Mouse (Mus musculus): ENCODE measurements around the gene Syt1. TPM values are rescaled to one million over a fixed set of nuclear protein-coding genes. Genes with fewer than 3 reads are reported as not detected.

Syt1 gene
- polyA plus RNA-seq, 1 experiment = 0.27 TPM

- Histone ChIP-seq H3K4me1 (ENCODE audit: control insufficient read depth, insufficient read depth, low read length) (no peaks in the 10 kb centered on the region), H3K36me3 (ENCODE audit: control insufficient read depth, insufficient read depth, low read length) (no peaks in the 10 kb centered on the region), H3K4me3 (ENCODE audit: control insufficient read depth, low read depth, low read length) (no peak overlapping the region), H3K27ac (ENCODE audit: control insufficient read depth, insufficient read depth, low read depth, low read length) (no peak overlapping the region), H3K27me3 (ENCODE audit: control insufficient read depth, insufficient read depth, low read length) (no peaks in the 10 kb centered on the region)
- TF ChIP-seq CTCF (IDR thresholded peaks at IDR 0.05; ENCODE audit: control insufficient read depth, insufficient read depth, insufficient replicate concordance, low read depth, low read length) = no peak
- no peak for TF ChIP-seq POLR2A (IDR thresholded peaks at IDR 0.05; ENCODE audit: control insufficient read depth, low read depth, low read length)
Measured at GRCm38 (mm10) chr10:108868136-108868535, 142.6 kb downstream of the Syt1 start.

DNA sequence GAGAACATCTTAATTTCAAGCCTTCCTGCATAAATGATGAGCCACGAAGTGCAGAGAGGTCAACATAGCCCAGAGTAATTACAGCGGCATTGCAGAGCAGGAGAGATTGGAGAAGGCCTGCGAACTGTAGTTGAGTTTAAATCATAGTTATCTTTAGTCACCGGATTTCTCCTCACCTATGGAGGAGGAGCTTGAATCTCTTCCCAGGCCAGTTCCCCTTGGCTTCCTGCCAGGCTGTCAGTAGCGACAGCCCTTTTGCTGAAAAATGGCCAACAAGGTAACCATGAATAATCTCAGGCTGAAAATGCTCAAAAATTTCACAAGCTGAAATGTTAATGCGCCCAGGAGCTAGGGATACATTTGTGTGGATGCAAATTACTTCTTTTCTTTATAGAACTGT is 143.6 kb downstream of the Syt1 start:
- Histone ChIP-seq H3K4me3 (ENCODE audit: control insufficient read depth, low read depth, low read length) (no peak overlapping the region), H3K27me3 (ENCODE audit: control insufficient read depth, insufficient read depth, low read length) (no peaks in the 10 kb centered on the region), H3K4me1 (ENCODE audit: control insufficient read depth, insufficient read depth, low read length) (no peaks in the 10 kb centered on the region), H3K27ac (ENCODE audit: control insufficient read depth, insufficient read depth, low read depth, low read length) (no peak overlapping the region), H3K36me3 (ENCODE audit: control insufficient read depth, insufficient read depth, low read length) (no peaks in the 10 kb centered on the region)
- TF ChIP-seq POLR2A (IDR thresholded peaks at IDR 0.05; ENCODE audit: control insufficient read depth, low read depth, low read length) (no peak), CTCF (IDR thresholded peaks at IDR 0.05; ENCODE audit: control insufficient read depth, insufficient read depth, insufficient replicate concordance, low read depth, low read length) (no peak)

- no peaks in the 10 kb centered on the region for H3K27me3 ChIP-seq (ENCODE audit: control insufficient read depth, insufficient read depth, low read length)
- TF ChIP-seq POLR2A (IDR thresholded peaks at IDR 0.05; ENCODE audit: control insufficient read depth, low read depth, low read length) = no peak
- TF ChIP-seq CTCF (IDR thresholded peaks at IDR 0.05; ENCODE audit: control insufficient read depth, insufficient read depth, insufficient replicate concordance, low read depth, low read length) = no peak
Measured at GRCm38 (mm10) chr10:108865586-108865985, 145.2 kb downstream of the Syt1 start.

DNA sequence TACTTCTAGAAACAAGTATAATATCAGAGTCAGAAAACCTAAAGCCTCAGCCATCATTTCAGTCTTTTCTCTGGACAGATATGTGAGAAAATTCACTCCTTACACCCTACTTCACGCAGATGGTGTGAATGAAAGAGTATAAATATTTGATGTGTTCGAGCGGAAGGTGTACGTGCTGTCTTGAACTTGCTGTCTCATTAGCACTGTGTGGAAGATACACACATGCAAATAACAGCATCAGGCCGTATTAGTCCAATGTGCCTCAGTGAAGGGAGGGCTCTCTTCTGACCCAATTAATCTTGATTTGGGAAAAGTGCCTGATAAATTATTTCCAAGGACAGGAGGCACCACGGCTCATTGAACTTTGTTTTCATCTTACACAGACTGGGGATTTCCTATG is 154.8 kb downstream of the Syt1 start:
- no peak overlapping the region for H3K27ac ChIP-seq (ENCODE audit: control insufficient read depth, insufficient read depth, low read depth, low read length)
- H3K27me3 ChIP-seq (ENCODE audit: control insufficient read depth, insufficient read depth, low read length) = no peaks in the 10 kb centered on the region
- TF ChIP-seq POLR2A (IDR thresholded peaks at IDR 0.05; ENCODE audit: control insufficient read depth, low read depth, low read length) = no peak
- TF ChIP-seq CTCF (IDR thresholded peaks at IDR 0.05; ENCODE audit: control insufficient read depth, insufficient read depth, insufficient replicate concordance, low read depth, low read length) = no peak
- H3K4me1 ChIP-seq (ENCODE audit: control insufficient read depth, insufficient read depth, low read length) = no peaks in the 10 kb centered on the region
- H3K4me3 ChIP-seq (ENCODE audit: control insufficient read depth, low read depth, low read length) = no peak overlapping the region
- H3K36me3 ChIP-seq (ENCODE audit: control insufficient read depth, insufficient read depth, low read length) = no peaks in the 10 kb centered on the region

More at GRCm38 (mm10) chr10:108865586-108865985, 145.2 kb downstream of the Syt1 start:
- Histone ChIP-seq H3K27ac (ENCODE audit: control insufficient read depth, insufficient read depth, low read depth, low read length) (no peak overlapping the region), H3K4me1 (ENCODE audit: control insufficient read depth, insufficient read depth, low read length) (no peaks in the 10 kb centered on the region), H3K4me3 (ENCODE audit: control insufficient read depth, low read depth, low read length) (no peak overlapping the region), H3K36me3 (ENCODE audit: control insufficient read depth, insufficient read depth, low read length) (no peaks in the 10 kb centered on the region)

- Histone ChIP-seq H3K27ac (ENCODE audit: control insufficient read depth, insufficient read depth, low read depth, low read length) (no peak overlapping the region), H3K36me3 (ENCODE audit: control insufficient read depth, insufficient read depth, low read length) (no peaks in the 10 kb centered on the region), H3K4me3 (ENCODE audit: control insufficient read depth, low read depth, low read length) (no peak overlapping the region), H3K27me3 (ENCODE audit: control insufficient read depth, insufficient read depth, low read length) (no peaks in the 10 kb centered on the region), H3K4me1 (ENCODE audit: control insufficient read depth, insufficient read depth, low read length) (no peaks in the 10 kb centered on the region)
- TF ChIP-seq CTCF (IDR thresholded peaks at IDR 0.05; ENCODE audit: control insufficient read depth, insufficient read depth, insufficient replicate concordance, low read depth, low read length) (no peak), POLR2A (IDR thresholded peaks at IDR 0.05; ENCODE audit: control insufficient read depth, low read depth, low read length) (no peak)
Measured at GRCm38 (mm10) chr10:108852757-108853156, 158.0 kb downstream of the Syt1 start.

- TF ChIP-seq POLR2A (IDR thresholded peaks at IDR 0.05; ENCODE audit: control insufficient read depth, low read depth, low read length) (no peak), CTCF (IDR thresholded peaks at IDR 0.05; ENCODE audit: control insufficient read depth, insufficient read depth, insufficient replicate concordance, low read depth, low read length) (no peak)
- no peak overlapping the region for H3K27ac ChIP-seq (ENCODE audit: control insufficient read depth, insufficient read depth, low read depth, low read length)
- H3K27me3 ChIP-seq (ENCODE audit: control insufficient read depth, insufficient read depth, low read length) = no peaks in the 10 kb centered on the region
Measured at GRCm38 (mm10) chr10:108837434-108837833, 173.3 kb downstream of the Syt1 start.

GRCm38 (mm10) chr10:108832248-108832647 is 178.5 kb downstream of the Syt1 start:
- no peak overlapping the region for H3K27ac ChIP-seq (ENCODE audit: control insufficient read depth, insufficient read depth, low read depth, low read length)
- no peak overlapping the region for H3K4me3 ChIP-seq (ENCODE audit: control insufficient read depth, low read depth, low read length)
- TF ChIP-seq POLR2A (IDR thresholded peaks at IDR 0.05; ENCODE audit: control insufficient read depth, low read depth, low read length) = no peak
- no peaks in the 10 kb centered on the region for H3K27me3 ChIP-seq (ENCODE audit: control insufficient read depth, insufficient read depth, low read length)
- no peaks in the 10 kb centered on the region for H3K36me3 ChIP-seq (ENCODE audit: control insufficient read depth, insufficient read depth, low read length)
- no peaks in the 10 kb centered on the region for H3K4me1 ChIP-seq (ENCODE audit: control insufficient read depth, insufficient read depth, low read length)

More at GRCm38 (mm10) chr10:108837434-108837833, 173.3 kb downstream of the Syt1 start:
- Histone ChIP-seq H3K4me3 (ENCODE audit: control insufficient read depth, low read depth, low read length) (no peak overlapping the region), H3K4me1 (ENCODE audit: control insufficient read depth, insufficient read depth, low read length) (no peaks in the 10 kb centered on the region), H3K36me3 (ENCODE audit: control insufficient read depth, insufficient read depth, low read length) (no peaks in the 10 kb centered on the region)

GRCm38 (mm10) chr10:108831801-108832200 is 179.0 kb downstream of the Syt1 start:
- Histone ChIP-seq H3K27me3 (ENCODE audit: control insufficient read depth, insufficient read depth, low read length) (no peaks in the 10 kb centered on the region), H3K36me3 (ENCODE audit: control insufficient read depth, insufficient read depth, low read length) (no peaks in the 10 kb centered on the region), H3K4me3 (ENCODE audit: control insufficient read depth, low read depth, low read length) (no peak overlapping the region), H3K27ac (ENCODE audit: control insufficient read depth, insufficient read depth, low read depth, low read length) (no peak overlapping the region), H3K4me1 (ENCODE audit: control insufficient read depth, insufficient read depth, low read length) (no peaks in the 10 kb centered on the region)
- TF ChIP-seq CTCF (IDR thresholded peaks at IDR 0.05; ENCODE audit: control insufficient read depth, insufficient read depth, insufficient replicate concordance, low read depth, low read length) (no peak), POLR2A (IDR thresholded peaks at IDR 0.05; ENCODE audit: control insufficient read depth, low read depth, low read length) (no peak)

Measured in testis, adult 2 months (tissue).